Mouse (Mus musculus) ES-E14 (cell line): ENCODE results near the gene Map3k5. TPM values are rescaled to one million over a fixed set of nuclear protein-coding genes. Genes with fewer than 3 reads are reported as not detected.
"Not testable (repeated sequence)": the region's sequence is repeated elsewhere in the genome, so short reads cannot be mapped to it uniquely, and the experiment has no call there.

Experiments
- DNase-seq: peaks from one replicate; pipeline ENCODE4 v3.0.0-alpha.2; 2013; ENCODE audit warnings: low read depth, low spot score
- H3K27ac ChIP-seq: 2 replicates; pipeline ENCODE4 v1.5.1; 2012; ENCODE audit warnings: low read depth, mild to moderate bottlenecking, low read length, moderate library complexity, mixed read lengths; ENCODE audit not compliant: poor library complexity, insufficient read depth, severe bottlenecking
- H3K36me3 ChIP-seq: 2 replicates; pipeline ENCODE4 v1.6.1; 2012; ENCODE audit warnings: mild to moderate bottlenecking, low read length, moderate library complexity, mixed read lengths; ENCODE audit not compliant: control insufficient read depth, poor library complexity, insufficient read depth, severe bottlenecking
- H3K4me1 ChIP-seq, 2 experiments: fragments of 150-350 bp in 1 of 2; sonication (generic) in 1 of 2; 2 replicates each; pipeline ENCODE4 v1.6.1; 2012; ENCODE audit warnings: low read length in 2 of 2, mild to moderate bottlenecking in 1 of 2, mixed read lengths in 1 of 2; ENCODE audit not compliant: control insufficient read depth in 2 of 2, insufficient read depth in 2 of 2, poor library complexity in 1 of 2
- H3K4me3 ChIP-seq, 2 experiments: fragments of 150-350 bp in 1 of 2; sonication (generic) in 1 of 2; 2 replicates each; pipeline ENCODE4 v1.5.1; 2012; ENCODE audit warnings: low read length in 2 of 2, low read depth in 1 of 2, mild to moderate bottlenecking in 1 of 2, mixed read lengths in 1 of 2; ENCODE audit not compliant: insufficient read depth in 1 of 2, poor library complexity in 1 of 2, severe bottlenecking in 1 of 2
- H3K9ac ChIP-seq: 2 replicates; pipeline ENCODE4 v1.6.1; 2012; ENCODE audit warnings: low read depth, mild to moderate bottlenecking, low read length, mixed read lengths; ENCODE audit not compliant: poor library complexity, insufficient read depth, severe bottlenecking
- H3K9me3 ChIP-seq: fragments of 150-350 bp; sonication (generic); 2 replicates; pipeline ENCODE4 v1.6.1; 2012; ENCODE audit warnings: low read depth, mild to moderate bottlenecking, low read length; ENCODE audit not compliant: control insufficient read depth, insufficient read depth
- CHD2 ChIP-seq: IDR thresholded peaks from 2 replicates; pipeline ENCODE4 v1.6.1; 2014; ENCODE audit warnings: mild to moderate bottlenecking, low read depth, low read length, inconsistent platforms
- HCFC1 ChIP-seq: IDR thresholded peaks from 2 replicates; pipeline ENCODE4 v1.6.1; 2012; ENCODE audit warnings: low read length, inconsistent platforms, borderline replicate concordance; ENCODE audit not compliant: insufficient read depth
- MAFK ChIP-seq: IDR thresholded peaks from 2 replicates; pipeline ENCODE4 v1.6.1; 2014; ENCODE audit warnings: mild to moderate bottlenecking, low read depth, low read length, inconsistent platforms; ENCODE audit not compliant: insufficient read depth
- ZC3H11A ChIP-seq: IDR thresholded peaks from 2 replicates; pipeline ENCODE4 v1.6.1; 2012; ENCODE audit warnings: low read depth, mild to moderate bottlenecking, inconsistent platforms, low read length, borderline replicate concordance
- ZNF384 ChIP-seq: IDR thresholded peaks from 2 replicates; pipeline ENCODE4 v1.6.1; 2012; ENCODE audit warnings: low read depth, low read length, inconsistent platforms
- in situ Hi-C, 2 experiments: fragments of 600-800 bp; cut with MboI; formaldehyde crosslinking; loops; one replicate each; pipeline ENCODE4 v1.15.1; 2025; ENCODE audit warnings: low sequenced_read_pairs in 2 of 2, inconsistent platforms in 1 of 2; ENCODE audit not compliant: unreplicated experiment in 2 of 2
- total RNA-seq: library from RNA; depleted of rRNA; stranded (reverse); fragments of 300-350 nt; gene quantifications from 2 replicates; pipeline ENCODE4 v1.2.3, GENCODE M21; 2012

The Map3k5 gene
- total RNA-seq, 1 experiment, result 4.7 TPM

GRCm38 (mm10) chr10:19913806-19914205 is 20.5 kb upstream of the Map3k5 start:
- Histone ChIP-seq H3K9me3 (no peaks in the 10 kb centered on the region), H3K4me3 (no peak overlapping the region), H3K9ac (no peak overlapping the region), H3K36me3 (no peaks in the 10 kb centered on the region), H3K27ac (no peak overlapping the region), H3K4me1 (no peaks in the 10 kb centered on the region)
- TF ChIP-seq ZC3H11A, result no peak
- TF ChIP-seq MAFK, result no peak
- no peak for TF ChIP-seq HCFC1
- TF ChIP-seq ZNF384, result no peak
- TF ChIP-seq CHD2, result no peak
- no peak for DNase-seq
- in situ Hi-C loops, result loop anchor here in 1 of 2 experiments (25.0 kb wide), 1 partner anchor 202 kb away; the partner anchor contains the start of gene Il20ra

DNA sequence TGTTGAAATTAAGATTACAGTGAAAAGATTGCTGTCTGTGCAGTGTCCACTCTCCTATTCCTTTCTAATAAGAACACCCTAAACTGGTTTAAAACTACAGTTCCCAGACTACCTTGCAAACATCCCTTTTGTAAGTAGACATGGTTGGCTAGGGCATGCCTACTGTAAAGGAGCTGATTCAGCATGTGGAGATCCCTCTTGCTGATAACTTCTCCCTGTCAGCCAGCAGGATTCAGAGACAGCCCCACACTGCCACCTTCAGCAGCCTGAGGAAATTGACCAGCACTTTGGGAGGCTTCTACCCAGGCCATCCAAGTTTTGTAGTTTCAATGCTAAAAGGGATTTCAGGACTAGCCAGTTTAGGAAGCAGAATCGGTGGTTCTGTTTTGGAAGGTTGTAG is 19.0 kb upstream of the Map3k5 start:
- in situ Hi-C loops, result loop anchor here in 1 of 2 experiments (25.0 kb wide), 1 partner anchor 203 kb away; the partner anchor contains the start of gene Il20ra
- no peaks in the 10 kb centered on the region for H3K36me3 ChIP-seq
- DNase-seq, result no peak
- no peaks in the 10 kb centered on the region for H3K9me3 ChIP-seq
- TF ChIP-seq ZNF384 (no peak), ZC3H11A (0 out of 2 replicates have a peak, but pooled peaks have one; percentile 13), MAFK (peak; percentile 98), HCFC1 (peak; percentile 81), CHD2 (no peak)
- no peaks in the 10 kb centered on the region for H3K4me1 ChIP-seq
- no peak overlapping the region for H3K9ac ChIP-seq
- no peak overlapping the region for H3K4me3 ChIP-seq
- H3K27ac ChIP-seq, result no peak overlapping the region

GRCm38 (mm10) chr10:19922410-19922809 is 11.9 kb upstream of the Map3k5 start:
- Histone ChIP-seq H3K4me1 (no peaks in the 10 kb centered on the region), H3K9me3 (no peaks in the 10 kb centered on the region), H3K4me3 (no peak overlapping the region), H3K9ac (no peak overlapping the region), H3K36me3 (no peaks in the 10 kb centered on the region), H3K27ac (no peak overlapping the region)
- TF ChIP-seq CHD2 (no peak), ZNF384 (no peak), HCFC1 (no peak), MAFK (no peak), ZC3H11A (no peak)
- in situ Hi-C loops, result loop anchor here in 1 of 2 experiments (25.0 kb wide), 1 partner anchor 210 kb away; the partner anchor contains the start of gene Il20ra
- no peak for DNase-seq

DNA sequence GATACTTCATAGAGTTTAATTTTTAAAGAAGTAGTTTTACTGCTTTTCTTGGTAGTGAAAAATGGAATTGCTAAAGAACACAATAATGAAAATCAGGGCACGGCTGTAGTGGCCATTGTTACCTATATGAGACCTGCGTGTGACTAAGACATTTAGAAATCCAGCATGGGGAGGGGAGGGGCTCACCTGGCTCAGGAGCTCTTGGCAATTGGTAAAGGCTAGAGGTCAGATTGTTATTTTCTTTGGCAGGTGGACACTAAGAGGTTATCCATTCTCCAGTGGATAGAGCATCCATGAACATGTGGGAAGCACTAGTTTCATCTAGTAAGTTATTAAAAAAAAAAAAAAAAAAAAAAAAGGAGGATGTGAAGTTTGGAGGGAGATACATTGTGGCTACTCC is 10.0 kb upstream of the Map3k5 start:
- in situ Hi-C loops, result loop anchor here in 1 of 2 experiments (25.0 kb wide), 1 partner anchor 212 kb away; the partner anchor contains the start of gene Il20ra
- TF ChIP-seq HCFC1 (no peak), MAFK (no peak), CHD2 (no peak), ZC3H11A (no peak), ZNF384 (no peak)
- Histone ChIP-seq H3K4me3 (no peak overlapping the region), H3K4me1 (no peaks in the 10 kb centered on the region), H3K9ac (no peak overlapping the region), H3K9me3 (no peaks in the 10 kb centered on the region), H3K27ac (no peak overlapping the region), H3K36me3 (no peaks in the 10 kb centered on the region)
- DNase-seq, result no peak

DNA sequence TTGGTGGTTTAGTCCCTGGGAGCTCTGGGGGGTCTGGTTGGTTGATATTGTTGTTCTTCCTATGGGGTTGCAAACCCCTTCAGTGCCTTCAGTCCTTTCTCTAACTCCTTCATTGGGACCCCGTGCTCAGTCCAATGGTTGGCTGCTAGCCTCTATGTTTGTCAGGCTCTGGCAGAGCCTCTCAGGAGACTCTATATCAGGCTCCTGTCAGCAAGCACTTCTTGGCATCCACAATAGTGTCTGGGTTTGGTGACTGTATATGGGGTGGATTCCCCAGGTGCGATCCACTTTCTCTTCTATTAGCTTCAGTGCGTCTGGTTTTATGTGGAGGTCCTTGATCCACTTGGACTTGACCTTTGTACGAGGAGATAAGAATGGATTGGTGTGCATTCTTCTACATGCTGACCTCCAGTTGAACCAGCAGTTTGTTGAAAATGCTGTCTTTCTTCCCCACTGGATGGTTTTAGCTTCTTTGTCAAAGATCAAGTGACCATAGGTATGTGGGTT is 7.8 kb upstream of the Map3k5 start:
- DNase-seq, H3K4me3 ChIP-seq, in situ Hi-C loops, H3K9me3 ChIP-seq, H3K27ac ChIP-seq, H3K9ac ChIP-seq, H3K4me1 ChIP-seq, H3K36me3 ChIP-seq: not testable (repeated sequence)
